Mouse (Mus musculus): ENCODE results near the gene Pam.

DNA sequence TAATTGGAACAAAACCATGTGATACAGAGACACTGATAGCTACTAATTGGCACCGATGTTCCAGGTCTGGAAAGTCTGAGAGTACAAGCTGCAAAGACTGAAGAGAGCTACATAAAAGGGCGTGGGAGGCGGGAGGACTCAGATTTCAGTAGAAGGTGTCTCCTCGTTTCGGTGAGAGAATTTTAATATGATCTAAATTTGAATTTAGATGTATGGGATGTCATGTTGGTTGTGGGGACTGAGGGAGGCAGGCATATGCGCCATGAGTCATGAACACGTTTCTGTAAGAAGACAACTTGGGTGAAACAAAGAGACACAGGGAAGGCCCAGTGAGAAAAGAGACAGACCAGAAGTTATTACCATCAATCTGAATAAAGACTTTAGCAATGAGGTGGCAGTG is 133.3 kb downstream of the Pam start:
- no peak for TF ChIP-seq POLR2A (IDR thresholded peaks at IDR 0.05; ENCODE audit: extremely low read depth, insufficient read depth, low read length)
- no peak for TF ChIP-seq CTCF (IDR thresholded peaks at IDR 0.05; ENCODE audit: low read depth, low read length)
